Mouse (Mus musculus) heart, adult 11 months (tissue): Measurements from ENCODE around the gene Cyp2j5.
"Not testable (repeated sequence)": the region's sequence is repeated elsewhere in the genome, so short reads cannot be mapped to it uniquely, and the experiment has no call there.

ENCODE experiments used
- DNase-seq: peaks from one replicate; pipeline ENCODE4 v3.0.0; 2022

Cyp2j5 gene

GRCm38 (mm10) chr4:96663991-96664390 lies at the start of gene Cyp2j5:
TSS of gene Cyp2j5 (minus strand) at chr4:96664154.
- no peak for DNase-seq

GRCm38 (mm10) chr4:96705281-96705951 lies 41.5 kb upstream of the Cyp2j5 start:
- DNase-seq, result no peak

- no peak for DNase-seq
Observed at GRCm38 (mm10) chr4:96698218-96698561, 34.2 kb upstream of the Cyp2j5 start.

GRCm38 (mm10) chr4:96697511-96698217 lies 33.7 kb upstream of the Cyp2j5 start:
- DNase-seq, result no peak

- no peak for DNase-seq
Observed at GRCm38 (mm10) chr4:96696614-96697360, 32.8 kb upstream of the Cyp2j5 start.

- DNase-seq, result no peak
Observed at GRCm38 (mm10) chr4:96687358-96687803, 23.4 kb upstream of the Cyp2j5 start.

GRCm38 (mm10) chr4:96683474-96683873 lies 19.5 kb upstream of the Cyp2j5 start:
- no peak for DNase-seq

- DNase-seq, result no peak
Observed at GRCm38 (mm10) chr4:96680966-96681365, 17.0 kb upstream of the Cyp2j5 start.

- DNase-seq, result no peak
Observed at GRCm38 (mm10) chr4:96680233-96680632, 16.3 kb upstream of the Cyp2j5 start.

- no peak for DNase-seq
Observed at GRCm38 (mm10) chr4:96664668-96665454, 907 bp upstream of the Cyp2j5 start.

- DNase-seq, result no peak
Observed at GRCm38 (mm10) chr4:96635455-96635854, 28.5 kb downstream of the Cyp2j5 start.

- no peak for DNase-seq
Observed at GRCm38 (mm10) chr4:96622474-96622873, 41.5 kb downstream of the Cyp2j5 start.

- no peak for DNase-seq
Observed at GRCm38 (mm10) chr4:96591791-96592150, 72.2 kb downstream of the Cyp2j5 start.

GRCm38 (mm10) chr4:96590911-96591790 lies 72.8 kb downstream of the Cyp2j5 start, which contains the start of gene Cyp2j9:
TSS of gene Cyp2j9 (minus strand) at chr4:96591578.
- peak; percentile 99 for DNase-seq

- DNase-seq, result no peak
Observed at GRCm38 (mm10) chr4:96581425-96582088, 82.4 kb downstream of the Cyp2j5 start.

GRCm38 (mm10) chr4:96580351-96580750 lies 83.6 kb downstream of the Cyp2j5 start:
- not testable (repeated sequence) for DNase-seq
